Mouse (Mus musculus): Measurements from ENCODE around the gene Ptgdr.
"Not testable (repeated sequence)": the region's sequence is repeated elsewhere in the genome, so short reads cannot be mapped to it uniquely, and the experiment has no call there.

Ptgdr gene

GRCm38 (mm10) chr14:44858868-44859613, at the start of gene Ptgdr:
Gene Ptgdr, minus strand, starts transcription at chr14:44859375.
- DNase-seq = no peak

GRCm38 (mm10) chr14:44907774-44908173, 48.6 kb upstream of the Ptgdr start:
- DNase-seq = no peak

GRCm38 (mm10) chr14:44904199-44904598, 45.0 kb upstream of the Ptgdr start:
- DNase-seq = no peak

- not testable (repeated sequence) for DNase-seq
These were observed 42.6 kb upstream of the Ptgdr start for GRCm38 (mm10) chr14:44901735-44902134.

- no peak for DNase-seq
These were observed 32.4 kb upstream of the Ptgdr start for GRCm38 (mm10) chr14:44891387-44892132.

- DNase-seq = no peak
These were observed 10.5 kb upstream of the Ptgdr start for GRCm38 (mm10) chr14:44869686-44870085.

- DNase-seq = no peak
These were observed 6.5 kb upstream of the Ptgdr start for GRCm38 (mm10) chr14:44865661-44866060.

- no peak for DNase-seq
These were observed 3.9 kb upstream of the Ptgdr start for GRCm38 (mm10) chr14:44863086-44863485.

GRCm38 (mm10) chr14:44861161-44861560, 2.0 kb upstream of the Ptgdr start:
- no peak for DNase-seq

- DNase-seq = no peak
These were observed 803 bp downstream of the Ptgdr start for GRCm38 (mm10) chr14:44858372-44858771.

GRCm38 (mm10) chr14:44850637-44851036, 8.5 kb downstream of the Ptgdr start:
- DNase-seq = not testable (repeated sequence)

GRCm38 (mm10) chr14:44847740-44848139, 11.4 kb downstream of the Ptgdr start:
- no peak for DNase-seq

- no peak for DNase-seq
These were observed 12.5 kb downstream of the Ptgdr start for GRCm38 (mm10) chr14:44846558-44847263.

GRCm38 (mm10) chr14:44843768-44844755, 15.1 kb downstream of the Ptgdr start:
- DNase-seq = no peak

GRCm38 (mm10) chr14:44838685-44839084, 20.5 kb downstream of the Ptgdr start:
- no peak for DNase-seq

GRCm38 (mm10) chr14:44835132-44835531, 24.0 kb downstream of the Ptgdr start:
- DNase-seq = no peak

- not testable (repeated sequence) for DNase-seq
These were observed 25.0 kb downstream of the Ptgdr start for GRCm38 (mm10) chr14:44834134-44834533.

- not testable (repeated sequence) for DNase-seq
These were observed 26.1 kb downstream of the Ptgdr start for GRCm38 (mm10) chr14:44833096-44833495.

GRCm38 (mm10) chr14:44827736-44828135, 31.4 kb downstream of the Ptgdr start:
- no peak for DNase-seq

- DNase-seq = no peak
These were observed 37.8 kb downstream of the Ptgdr start for GRCm38 (mm10) chr14:44821177-44822057.

GRCm38 (mm10) chr14:44813152-44813551, 46.0 kb downstream of the Ptgdr start:
- DNase-seq = not testable (repeated sequence)
